Mouse (Mus musculus) adrenal gland, postnatal 10 days (tissue): ENCODE data around the gene Kdr. TPM values are rescaled to one million over a fixed set of nuclear protein-coding genes. Genes with fewer than 3 reads are reported as not detected.
A peak's percentile ranks its signal among the peaks of the same experiment; 100 is the strongest.
"Not testable (repeated sequence)": the region's sequence is repeated elsewhere in the genome, so short reads cannot be mapped to it uniquely, and the experiment has no call there.

Experiments used
- DNase-seq: peaks from one replicate; pipeline ENCODE4 v3.0.0; 2021; ENCODE audit warnings: mixed read lengths
- total RNA-seq, 2 experiments: library from RNA; stranded (reverse); gene quantifications; 2 replicates each; pipeline ENCODE4 v1.2.3; 2021

Kdr gene
- total RNA-seq, 2 experiments from 2014 or later, result 93.4 to 107 TPM

GRCm38 (mm10) chr5:75961741-75962469 is 16.4 kb downstream of the Kdr start:
- DNase-seq, result no peak

DNA sequence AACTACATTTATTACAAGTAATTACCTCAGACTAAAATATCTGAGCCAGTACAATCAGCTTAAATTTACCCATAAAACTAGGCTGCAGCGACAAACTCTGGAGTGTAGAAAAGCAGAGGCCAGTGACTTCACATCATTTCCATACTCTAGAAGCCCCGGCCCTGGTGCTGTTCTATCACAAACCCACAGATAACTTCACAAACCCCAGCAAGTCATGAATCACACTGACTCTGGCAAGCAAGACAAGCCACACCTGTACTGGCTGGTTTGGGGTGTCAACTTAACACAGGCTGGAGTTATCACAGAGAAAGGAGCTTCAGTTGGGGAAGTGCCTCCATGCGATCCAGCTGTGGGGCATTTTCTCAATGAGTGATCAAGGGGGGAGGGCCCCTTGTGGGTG is 18.4 kb downstream of the Kdr start:
- DNase-seq, result no peak

GRCm38 (mm10) chr5:75956526-75956925 is 21.7 kb downstream of the Kdr start:
- no peak for DNase-seq

- no peak for DNase-seq
These were observed 22.4 kb downstream of the Kdr start for GRCm38 (mm10) chr5:75955876-75956275.

DNA sequence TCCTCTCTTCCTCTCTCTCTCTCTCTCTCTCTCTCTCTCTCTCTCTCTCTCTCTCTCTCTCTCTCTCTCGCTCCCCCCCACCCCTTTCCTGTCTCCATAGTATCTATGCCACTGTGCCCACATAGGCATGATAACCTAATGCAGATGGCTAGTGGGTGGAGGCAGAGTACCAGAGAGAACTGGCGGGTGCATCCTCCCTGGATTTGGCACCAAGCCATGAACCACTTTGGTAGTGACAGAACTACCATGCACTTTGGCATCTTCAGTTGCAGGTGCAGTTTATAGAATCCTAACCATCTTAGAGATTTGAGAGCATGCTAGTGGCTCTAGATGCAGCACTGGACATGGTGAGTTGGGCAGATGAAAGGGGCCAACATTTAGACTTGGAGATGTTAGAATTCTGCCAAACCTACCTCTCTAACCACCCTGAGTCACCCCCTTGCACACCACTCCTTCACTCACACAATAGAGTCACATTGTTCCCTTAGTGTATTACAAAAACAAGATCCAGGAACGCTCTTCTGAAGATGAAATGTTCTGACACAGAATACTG is 23.4 kb downstream of the Kdr start:
- DNase-seq, result no peak

GRCm38 (mm10) chr5:75954218-75954617 is 24.0 kb downstream of the Kdr start:
- no peak for DNase-seq

GRCm38 (mm10) chr5:75952131-75952795 is 26.0 kb downstream of the Kdr start:
- DNase-seq, result no peak

DNA sequence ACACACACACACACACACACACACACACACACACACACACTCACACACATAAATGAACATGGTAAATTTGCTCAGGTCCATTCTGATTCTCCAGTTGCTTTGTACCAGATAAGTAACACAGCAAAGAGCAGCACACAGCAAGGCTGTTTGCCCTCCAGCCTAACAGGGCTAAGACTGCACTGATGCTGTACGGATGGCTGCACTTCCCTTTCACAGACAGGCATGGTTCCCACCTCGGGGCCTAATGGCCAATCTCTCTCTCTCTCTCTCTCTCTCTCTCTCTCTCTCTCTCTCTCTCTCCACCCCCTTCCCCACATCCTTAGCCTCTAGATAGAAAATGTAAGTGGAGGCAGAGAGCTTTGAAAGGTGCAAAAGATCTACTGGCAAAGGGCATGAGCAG is 27.4 kb downstream of the Kdr start:
- no peak for DNase-seq

DNA sequence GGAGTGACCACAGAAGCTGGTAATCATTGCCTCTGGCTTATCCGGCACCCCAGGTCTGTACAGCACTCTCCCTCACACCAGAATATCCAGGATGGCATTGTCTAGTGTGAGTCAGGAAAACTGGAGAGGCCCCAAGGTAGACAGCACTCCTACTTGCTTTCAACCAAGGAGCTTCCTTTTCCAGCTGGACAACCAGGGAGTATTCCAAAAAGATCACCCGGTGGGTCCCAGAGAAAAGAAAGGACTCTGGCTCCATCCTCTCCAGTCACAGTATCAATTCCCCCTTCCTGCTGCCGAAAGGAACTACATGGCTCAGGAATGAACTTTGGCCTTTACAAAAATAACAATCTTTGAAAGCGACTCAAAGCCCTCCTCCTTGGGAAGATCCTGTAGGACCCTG is 32.9 kb downstream of the Kdr start:
- DNase-seq, result no peak

DNA sequence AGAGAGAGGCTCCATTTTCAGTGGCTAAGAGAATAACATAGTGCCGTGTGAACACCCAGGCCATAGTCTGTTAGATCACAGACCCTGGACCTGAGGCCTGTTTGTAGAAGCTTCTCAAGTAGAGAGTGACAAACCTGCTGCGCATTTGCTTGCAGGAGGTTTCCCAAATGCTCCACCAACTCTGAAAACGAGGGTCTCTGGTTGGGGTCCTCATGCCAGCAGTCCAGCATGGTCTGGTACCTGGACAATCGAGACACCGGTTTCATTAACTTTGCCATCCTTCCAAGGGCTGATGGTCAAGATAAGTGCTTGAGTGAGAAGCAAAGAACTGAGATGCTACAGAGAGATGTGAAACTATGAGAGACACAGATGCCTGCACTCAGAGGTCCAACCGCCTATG is 35.0 kb downstream of the Kdr start:
- no peak for DNase-seq

- DNase-seq, result no peak
These were observed 36.3 kb downstream of the Kdr start for GRCm38 (mm10) chr5:75941775-75942580.

DNA sequence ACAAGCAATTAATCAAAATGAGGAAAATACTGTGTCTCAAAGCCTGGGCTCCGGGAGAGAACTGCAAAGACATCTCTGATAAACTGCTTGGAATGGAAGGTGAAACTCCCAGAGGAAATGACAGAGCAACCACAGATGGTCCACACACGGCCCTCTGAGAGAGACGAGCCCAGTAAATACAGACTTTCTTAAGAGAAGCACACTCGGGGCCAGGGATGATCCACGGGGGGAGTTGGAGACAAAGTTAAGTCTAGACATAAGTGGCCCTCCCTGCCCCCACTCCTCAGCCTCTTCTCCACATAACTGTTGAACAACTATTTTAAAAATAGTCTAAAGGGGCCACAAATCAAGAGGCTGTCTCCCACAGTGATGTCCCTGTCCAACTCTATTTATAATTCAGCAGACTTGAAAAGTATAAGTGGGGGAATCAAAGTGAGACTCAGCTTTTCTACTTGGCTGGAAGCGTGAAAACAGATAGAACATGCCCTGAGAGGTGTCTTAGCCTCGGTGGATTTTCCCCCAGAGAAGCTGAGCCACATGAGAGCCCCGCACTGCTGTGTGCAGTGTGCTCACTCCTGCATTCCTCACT is 39.0 kb downstream of the Kdr start:
- DNase-seq, result no peak

DNA sequence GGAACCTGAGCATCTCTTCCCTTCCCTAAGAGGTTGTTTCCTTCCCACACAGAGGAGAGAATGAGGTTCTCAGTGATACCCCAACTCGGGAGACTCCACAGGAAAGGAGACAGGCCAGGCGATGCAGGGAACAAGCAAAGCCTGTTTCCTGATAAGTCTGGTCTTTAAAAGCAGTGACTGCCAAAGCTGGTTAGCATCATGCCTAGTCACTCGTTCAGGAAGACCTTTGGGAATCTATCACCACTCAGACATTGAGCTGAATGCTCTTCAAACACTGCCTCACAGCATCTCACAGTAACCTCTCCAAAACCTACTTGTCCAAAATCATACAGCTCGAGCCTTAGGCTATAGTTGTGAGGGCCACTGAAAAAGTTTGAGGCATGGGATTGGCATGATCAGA is 40.2 kb downstream of the Kdr start:
- DNase-seq, result no peak

- DNase-seq, result no peak
These were observed 42.0 kb downstream of the Kdr start for GRCm38 (mm10) chr5:75936223-75936622.

DNA sequence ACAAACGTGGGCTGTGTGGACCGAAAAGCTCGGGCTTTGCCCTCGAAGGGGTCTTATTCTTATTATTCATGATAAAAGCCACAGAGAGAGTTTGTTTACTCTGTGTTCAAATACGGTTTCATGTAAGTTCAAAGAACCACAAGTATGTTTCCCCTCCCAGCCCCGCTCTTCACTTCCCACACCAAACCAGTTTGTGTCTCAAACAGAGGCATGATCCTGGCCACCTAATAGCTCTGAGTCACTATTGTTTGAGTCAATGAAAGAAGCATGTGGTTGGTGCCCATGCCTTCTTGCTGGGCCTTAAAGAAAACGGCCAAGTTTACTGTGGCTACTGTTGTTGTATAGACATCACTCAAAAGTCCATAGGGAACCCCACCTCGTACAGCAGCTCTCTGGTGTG is 43.0 kb downstream of the Kdr start:
- no peak for DNase-seq

GRCm38 (mm10) chr5:75934201-75934600 is 44.1 kb downstream of the Kdr start:
- DNase-seq, result no peak

DNA sequence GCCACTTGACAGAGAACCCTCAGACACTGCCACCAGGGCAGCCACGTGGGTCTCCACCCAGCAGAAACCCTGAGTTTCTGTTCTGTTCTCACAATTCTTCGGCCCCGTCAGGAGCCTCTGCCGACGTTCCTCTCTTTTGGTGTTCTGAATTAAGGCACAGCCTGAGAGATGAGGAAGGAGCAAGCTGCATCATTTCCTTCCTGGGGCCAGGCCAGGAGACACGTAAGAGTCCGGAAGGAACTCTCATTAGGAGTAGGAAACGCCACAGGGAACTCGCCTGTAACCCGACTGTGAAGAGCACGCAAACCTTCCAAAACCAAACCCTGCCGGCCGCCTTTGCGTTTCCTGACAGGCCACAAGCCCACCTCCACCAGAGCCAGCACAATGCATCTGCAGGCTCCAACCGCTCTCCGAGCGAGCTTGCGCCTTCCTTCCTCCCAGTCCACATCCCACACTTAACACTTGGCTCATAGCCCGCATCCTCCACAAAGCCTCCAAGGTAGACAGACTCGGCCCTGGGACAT is 44.7 kb downstream of the Kdr start:
- DNase-seq, result peak; percentile 70

- DNase-seq, result not testable (repeated sequence)
These were observed 46.8 kb downstream of the Kdr start for GRCm38 (mm10) chr5:75931458-75931857.

GRCm38 (mm10) chr5:75929960-75930359 is 48.3 kb downstream of the Kdr start:
- no peak for DNase-seq

GRCm38 (mm10) chr5:75922677-75923076 is 55.6 kb downstream of the Kdr start:
- DNase-seq, result no peak

GRCm38 (mm10) chr5:75921730-75922387 is 56.4 kb downstream of the Kdr start:
- DNase-seq, result no peak

- no peak for DNase-seq
These were observed 58.7 kb downstream of the Kdr start for GRCm38 (mm10) chr5:75919601-75920000.
